ENCODE assay signal across 8 mouse cellular contexts in the genomic region with DNA sequence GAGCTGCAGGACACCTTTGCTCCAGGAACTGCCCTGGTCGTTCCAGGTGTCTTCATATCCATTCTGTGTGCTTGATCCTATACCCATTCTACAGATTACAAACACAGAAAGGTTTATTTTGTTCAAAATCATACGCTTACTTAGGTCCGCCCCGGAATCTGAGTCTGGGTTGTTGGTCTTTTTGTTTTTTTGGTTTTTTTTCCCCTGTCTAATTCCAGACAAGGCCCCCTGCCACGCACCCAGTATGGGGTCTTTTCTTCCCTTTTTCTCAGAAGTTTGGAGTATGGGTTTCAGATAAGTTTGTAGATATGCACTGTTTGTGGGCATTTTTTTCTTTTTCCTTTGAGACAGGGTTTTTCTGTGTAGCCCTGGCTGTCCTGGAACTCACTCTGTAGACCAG. TPM values are rescaled to one million over a fixed set of nuclear protein-coding genes. Genes with fewer than 3 reads are reported as not detected.
DNase-seq lines count a peak whose midpoint lies in the region; ATAC-seq and TF ChIP-seq lines count a peak whose summit lies in the region.

No protein-coding gene starts in this region.

- H3K36me3 ChIP-seq in megakaryocyte, embryonic 14.5 days (replicated peaks; ENCODE audit: low read length) = peaks cover 52% of the 10 kb centered on the region
- peaks cover 46% of the 10 kb centered on the region for H3K36me3 ChIP-seq in limb, embryonic 12.5 days
- H3K36me3 ChIP-seq in stomach, embryonic 14.5 days (ENCODE audit: control insufficient read depth, insufficient read depth, low read length) = peaks cover 16% of the 10 kb centered on the region; the same call in 1 of the 2 replicates

- DNase-seq in cerebellum, adult 2 months = no peak
- no peak for DNase-seq in cerebellum, adult 18-20 months
- DNase-seq in right cerebral cortex, postnatal 14 days = no peak
- no peak for DNase-seq in adrenal gland, adult 2 months

- WGBS in cerebellum, adult 2 months = 5% methylated on average over 5 of the region's 5 CpGs
- 7% methylated on average over 5 of the region's 5 CpGs for WGBS in limb, embryonic 12.5 days
- WGBS in stomach, embryonic 14.5 days = 9% methylated on average over 5 of the region's 5 CpGs

- peak overlapping the region; percentile 70 for H3K4me3 ChIP-seq in cerebellum, adult 2 months (replicated peaks; ENCODE audit: insufficient read depth, low read depth, low read length)
- peak overlapping the region; percentile 100 for H3K4me3 ChIP-seq in megakaryocyte, embryonic 14.5 days (replicated peaks)
- peak overlapping the region; percentile 75 for H3K4me3 ChIP-seq in limb, embryonic 12.5 days (replicated peaks)
- peak overlapping the region; percentile 81 for H3K4me3 ChIP-seq in stomach, embryonic 14.5 days (ENCODE audit: low read depth, low read length)

- H3K4me2 ChIP-seq in limb, embryonic 12.5 days = peak overlapping the region; percentile 71
- H3K4me2 ChIP-seq in stomach, embryonic 14.5 days (replicated peaks; ENCODE audit: low read depth, low read length) = peak overlapping the region; percentile 52

- no peak for TF ChIP-seq POLR2A in cerebellum, adult 2 months (IDR thresholded peaks at IDR 0.05; ENCODE audit: borderline replicate concordance, insufficient read depth, low read length)

- no peaks in the 10 kb centered on the region for H3K9me3 ChIP-seq in megakaryocyte, embryonic 14.5 days
- H3K9me3 ChIP-seq in limb, embryonic 12.5 days = no peaks in the 10 kb centered on the region
- H3K9me3 ChIP-seq in stomach, embryonic 14.5 days (ENCODE audit: control insufficient read depth, low read depth, low read length) = no peaks in the 10 kb centered on the region

- TF ChIP-seq CTCF in cerebellum, adult 2 months (IDR thresholded peaks at IDR 0.05; ENCODE audit: borderline replicate concordance, insufficient read depth, low read depth, low read length) = no peak

- no peaks in the 10 kb centered on the region for H3K27me3 ChIP-seq in cerebellum, adult 2 months (ENCODE audit: control insufficient read depth, insufficient read depth, low read length)
- H3K27me3 ChIP-seq in megakaryocyte, embryonic 14.5 days (replicated peaks) = no peaks in the 10 kb centered on the region
- H3K27me3 ChIP-seq in limb, embryonic 12.5 days = no peaks in the 10 kb centered on the region
- no peaks in the 10 kb centered on the region for H3K27me3 ChIP-seq in stomach, embryonic 14.5 days (ENCODE audit: control insufficient read depth, insufficient read depth, low read length)

- H3K9ac ChIP-seq in limb, embryonic 12.5 days (replicated peaks) = peak overlapping the region; percentile 81
- H3K9ac ChIP-seq in stomach, embryonic 14.5 days (replicated peaks; ENCODE audit: low read depth, low read length) = peak overlapping the region; percentile 71

- ATAC-seq in megakaryocyte, adult 5-6 weeks (ENCODE audit: poor library complexity, severe bottlenecking) = no peak
- no peak for ATAC-seq in limb, embryonic 12.5 days (ENCODE audit: insufficient number of reproducible peaks, insufficient read depth, low FRiP score, low TSS enrichment, low read depth)
- ATAC-seq in stomach, embryonic 14.5 days (ENCODE audit: insufficient number of reproducible peaks, insufficient read depth, low FRiP score, low read depth) = no peak

- H3K27ac ChIP-seq in cerebellum, adult 2 months (ENCODE audit: insufficient read depth, low read length) = peak overlapping the region; percentile 18
- H3K27ac ChIP-seq in limb, embryonic 12.5 days = peak overlapping the region; percentile 96; the same call in 1 of the 2 replicates
- H3K27ac ChIP-seq in stomach, embryonic 14.5 days (ENCODE audit: low read length) = peak overlapping the region; percentile 85

- peaks cover 6% of the 10 kb centered on the region for H3K4me1 ChIP-seq in cerebellum, adult 2 months (ENCODE audit: control insufficient read depth, insufficient read depth, low read length)
- peaks cover 36% of the 10 kb centered on the region for H3K4me1 ChIP-seq in megakaryocyte, embryonic 14.5 days
- peaks cover 16% of the 10 kb centered on the region for H3K4me1 ChIP-seq in limb, embryonic 12.5 days (replicated peaks)
- H3K4me1 ChIP-seq in stomach, embryonic 14.5 days (ENCODE audit: control insufficient read depth, insufficient read depth, low read length) = peaks cover 11% of the 10 kb centered on the region; the same call in 1 of the 2 replicates

RNA-seq across cellular contexts. Expression of a gene that starts 0.7 kb away (rescaled TPM):
- 94.8 and 98.5 TPM in 2 replicates for polyA plus RNA-seq in cerebellum, adult 2 months (2012; rRNA removed)
- 13.1 and 33.6 TPM in 2 replicates for polyA plus RNA-seq in megakaryocyte, embryonic 14.5 days (2012; ENCODE audit: insufficient read depth, low replicate concordance)
- 7.2 and 7.6 TPM in 2 replicates for total RNA-seq in megakaryocyte, adult 5-6 weeks (2015)
- total RNA-seq in megakaryocyte, adult 5-6 weeks (2017) = 9.4 and 10.5 TPM in 2 replicates
- 95.0 and 99.5 TPM in 2 replicates for polyA plus RNA-seq in limb, embryonic 12.5 days (2016; fragmentation: Nextera tagmentation; extraction: Ambion mirVana)
- 62.9 and 64.7 TPM in 2 replicates for polyA plus RNA-seq in stomach, embryonic 14.5 days (2014; fragmentation: Nextera tagmentation; extraction: Ambion mirVana)
- total RNA-seq in adrenal gland, adult 2 months (2021) = 10 to 100 TPM; 24.2 to 38.5 TPM
- 24.7 and 27.4 TPM in 2 replicates for polyA plus RNA-seq in adrenal gland, adult 2 months (2012; rRNA removed)

RNA-seq across cellular contexts. Expression of a gene that starts 1.2 kb away (rescaled TPM):
- 46.5 and 48.7 TPM in 2 replicates for polyA plus RNA-seq in cerebellum, adult 2 months (2012; rRNA removed)
- 6.5 and 26.4 TPM in 2 replicates for polyA plus RNA-seq in megakaryocyte, embryonic 14.5 days (2012; ENCODE audit: insufficient read depth, low replicate concordance)
- 27.0 and 32.5 TPM in 2 replicates for total RNA-seq in megakaryocyte, adult 5-6 weeks (2015)
- total RNA-seq in megakaryocyte, adult 5-6 weeks (2017) = 18.5 and 19.7 TPM in 2 replicates
- 85.8 and 87.2 TPM in 2 replicates for polyA plus RNA-seq in limb, embryonic 12.5 days (2016; fragmentation: Nextera tagmentation; extraction: Ambion mirVana)
- polyA plus RNA-seq in stomach, embryonic 14.5 days (2014; fragmentation: Nextera tagmentation; extraction: Ambion mirVana) = 65.7 and 67.0 TPM in 2 replicates
- 10 to 100 TPM; 24.6 to 32.6 TPM for total RNA-seq in adrenal gland, adult 2 months (2021)
- 48.0 and 62.7 TPM in 2 replicates for polyA plus RNA-seq in adrenal gland, adult 2 months (2012; rRNA removed)

RNA-seq across cellular contexts. Expression of a gene that starts 18.7 kb away (rescaled TPM):
- 170 and 180 TPM in 2 replicates for polyA plus RNA-seq in cerebellum, adult 2 months (2012; rRNA removed)
- 20.9 TPM in 1 of 2 replicates, not detected in the other for polyA plus RNA-seq in megakaryocyte, embryonic 14.5 days (2012; ENCODE audit: insufficient read depth, low replicate concordance)
- 131 and 151 TPM in 2 replicates for total RNA-seq in megakaryocyte, adult 5-6 weeks (2015)
- 83.5 and 101 TPM in 2 replicates for total RNA-seq in megakaryocyte, adult 5-6 weeks (2017)
- 167 and 170 TPM in 2 replicates for polyA plus RNA-seq in limb, embryonic 12.5 days (2016; fragmentation: Nextera tagmentation; extraction: Ambion mirVana)
- 209 and 221 TPM in 2 replicates for polyA plus RNA-seq in stomach, embryonic 14.5 days (2014; fragmentation: Nextera tagmentation; extraction: Ambion mirVana)
- total RNA-seq in adrenal gland, adult 2 months (2021) = 100 to 1,000 TPM; 128 to 165 TPM
- 13.1 and 18.5 TPM in 2 replicates for polyA plus RNA-seq in adrenal gland, adult 2 months (2012; rRNA removed)

RNA-seq across cellular contexts. Expression of a gene that starts 18.8 kb away (rescaled TPM):
- polyA plus RNA-seq in cerebellum, adult 2 months (2012; rRNA removed) = 189 and 203 TPM in 2 replicates
- polyA plus RNA-seq in megakaryocyte, embryonic 14.5 days (2012; ENCODE audit: insufficient read depth, low replicate concordance) = 10.4 and 49.2 TPM in 2 replicates
- 319 and 422 TPM in 2 replicates for total RNA-seq in megakaryocyte, adult 5-6 weeks (2015)
- 1,374 and 1,550 TPM in 2 replicates for total RNA-seq in megakaryocyte, adult 5-6 weeks (2017)
- 83.3 and 89.3 TPM in 2 replicates for polyA plus RNA-seq in limb, embryonic 12.5 days (2016; fragmentation: Nextera tagmentation; extraction: Ambion mirVana)
- 43.4 and 49.9 TPM in 2 replicates for polyA plus RNA-seq in stomach, embryonic 14.5 days (2014; fragmentation: Nextera tagmentation; extraction: Ambion mirVana)
- 100 to 1,000 TPM; 250 to 287 TPM for total RNA-seq in adrenal gland, adult 2 months (2021)
- 103 and 112 TPM in 2 replicates for polyA plus RNA-seq in adrenal gland, adult 2 months (2012; rRNA removed)

RNA-seq across cellular contexts. Expression of a gene that starts 18.8 kb away (rescaled TPM):
- polyA plus RNA-seq in cerebellum, adult 2 months (2012; rRNA removed) = 6.9 TPM in 2 replicates
- 0.25 TPM in 1 of 2 replicates, not detected in the other for polyA plus RNA-seq in megakaryocyte, embryonic 14.5 days (2012; ENCODE audit: insufficient read depth, low replicate concordance)
- 0.82 and 1.6 TPM in 2 replicates for total RNA-seq in megakaryocyte, adult 5-6 weeks (2015)
- 1.5 and 2.6 TPM in 2 replicates for total RNA-seq in megakaryocyte, adult 5-6 weeks (2017)
- polyA plus RNA-seq in limb, embryonic 12.5 days (2016; fragmentation: Nextera tagmentation; extraction: Ambion mirVana) = 14.2 and 15.8 TPM in 2 replicates
- polyA plus RNA-seq in stomach, embryonic 14.5 days (2014; fragmentation: Nextera tagmentation; extraction: Ambion mirVana) = 13.0 and 15.3 TPM in 2 replicates
- total RNA-seq in adrenal gland, adult 2 months (2021) = 1 to 10 TPM; 1.9 to 2.8 TPM
- 2.3 and 2.4 TPM in 2 replicates for polyA plus RNA-seq in adrenal gland, adult 2 months (2012; rRNA removed)

Comparison
In these comparisons a context has a peak if more than half of its experiments do, and no peak if none do; other contexts are left out.
1. H3K27ac ChIP-seq: peak in every context shown above with its lines; median percentile 96 in limb, embryonic 12.5 days; 85 in stomach, embryonic 14.5 days; 18 in cerebellum, adult 2 months.